Mouse (Mus musculus): Measurements from ENCODE around the gene Trappc12. TPM values are rescaled to one million over a fixed set of nuclear protein-coding genes. Genes with fewer than 3 reads are reported as not detected.

Gene Trappc12
- polyA plus RNA-seq, 1 experiment, result 33.4 TPM

DNA sequence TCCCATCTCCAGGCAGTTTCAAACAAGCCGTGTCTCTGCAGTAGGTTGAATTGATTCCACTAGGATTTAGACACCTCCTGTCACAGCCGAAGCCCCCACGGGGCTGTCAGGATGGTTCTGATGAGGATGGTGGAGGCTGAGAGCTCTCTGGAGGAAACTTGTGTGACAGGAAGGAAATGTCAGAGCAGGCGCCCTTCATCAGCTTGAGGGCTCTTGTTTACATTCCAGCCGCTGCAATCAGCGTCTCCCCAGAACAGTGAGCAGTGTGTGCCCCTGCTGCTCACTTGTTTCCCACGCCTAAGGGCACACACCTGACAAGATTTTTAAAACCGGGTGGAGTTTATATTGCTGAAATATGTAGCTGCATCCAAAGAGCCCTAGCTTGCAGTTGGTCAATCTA is 83.0 kb downstream of the Trappc12 start:
- 42% methylated on average over 8 of the region's 8 CpGs for WGBS
- Histone ChIP-seq H3K27me3 (ENCODE audit: control insufficient read depth, insufficient read depth, low read length) (no peaks in the 10 kb centered on the region), H3K36me3 (ENCODE audit: control insufficient read depth, insufficient read depth, low read length) (no peaks in the 10 kb centered on the region), H3K4me3 (ENCODE audit: control insufficient read depth, insufficient read depth, low read length) (no peak overlapping the region), H3K27ac (ENCODE audit: control insufficient read depth, insufficient read depth, low read length) (no peak overlapping the region), H3K4me1 (replicated peaks; ENCODE audit: control insufficient read depth, insufficient read depth, low read length) (no peaks in the 10 kb centered on the region)
- TF ChIP-seq CTCF (IDR thresholded peaks at IDR 0.05; ENCODE audit: borderline replicate concordance, control insufficient read depth, extremely low read depth, insufficient read depth, low read length, poor library complexity), result no peak
- TF ChIP-seq POLR2A (IDR thresholded peaks at IDR 0.05; ENCODE audit: control insufficient read depth, extremely low read depth, insufficient read depth, low read length, poor library complexity), result no peak
- DNase-seq, result no peak

DNA sequence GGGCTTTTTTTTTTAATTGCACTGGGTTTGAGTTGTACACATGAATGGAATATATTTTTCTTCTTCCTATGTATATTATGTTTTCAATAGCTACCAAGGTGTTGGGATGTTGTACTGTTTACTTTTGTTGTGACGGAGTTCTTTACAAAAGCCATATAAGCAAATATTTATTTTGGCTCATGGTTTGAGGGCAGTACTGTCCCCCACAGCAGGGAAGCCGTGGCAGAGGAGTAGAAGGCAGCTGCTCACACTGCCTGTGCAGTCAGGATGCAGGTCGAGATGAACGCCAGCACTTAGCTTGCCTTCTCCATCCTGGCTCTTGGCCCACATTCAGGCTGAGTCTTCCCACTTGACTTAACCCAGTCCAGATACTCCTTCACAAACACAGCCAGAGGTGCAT is 83.5 kb downstream of the Trappc12 start:
- DNase-seq, result no peak
- 84% methylated on average over 4 of the region's 4 CpGs for WGBS
- Histone ChIP-seq H3K4me3 (ENCODE audit: control insufficient read depth, insufficient read depth, low read length) (no peak overlapping the region), H3K27ac (ENCODE audit: control insufficient read depth, insufficient read depth, low read length) (no peak overlapping the region), H3K4me1 (replicated peaks; ENCODE audit: control insufficient read depth, insufficient read depth, low read length) (no peaks in the 10 kb centered on the region), H3K27me3 (ENCODE audit: control insufficient read depth, insufficient read depth, low read length) (no peaks in the 10 kb centered on the region), H3K36me3 (ENCODE audit: control insufficient read depth, insufficient read depth, low read length) (no peaks in the 10 kb centered on the region)
- TF ChIP-seq CTCF (IDR thresholded peaks at IDR 0.05; ENCODE audit: borderline replicate concordance, control insufficient read depth, extremely low read depth, insufficient read depth, low read length, poor library complexity) (no peak), POLR2A (IDR thresholded peaks at IDR 0.05; ENCODE audit: control insufficient read depth, extremely low read depth, insufficient read depth, low read length, poor library complexity) (no peak)

GRCm38 (mm10) chr12:28662628-28663027 is 87.6 kb downstream of the Trappc12 start:
- H3K27ac ChIP-seq (ENCODE audit: control insufficient read depth, insufficient read depth, low read length), result no peak overlapping the region
- TF ChIP-seq POLR2A (IDR thresholded peaks at IDR 0.05; ENCODE audit: control insufficient read depth, extremely low read depth, insufficient read depth, low read length, poor library complexity) (no peak), CTCF (IDR thresholded peaks at IDR 0.05; ENCODE audit: borderline replicate concordance, control insufficient read depth, extremely low read depth, insufficient read depth, low read length, poor library complexity) (no peak)
- no peaks in the 10 kb centered on the region for H3K4me1 ChIP-seq (replicated peaks; ENCODE audit: control insufficient read depth, insufficient read depth, low read length)
- WGBS, result 75% methylated on average over 4 of the region's 4 CpGs
- DNase-seq, result no peak
- H3K36me3 ChIP-seq (ENCODE audit: control insufficient read depth, insufficient read depth, low read length), result peaks cover 24% of the 10 kb centered on the region
- no peaks in the 10 kb centered on the region; the same call in 1 of the 2 replicates for H3K27me3 ChIP-seq (ENCODE audit: control insufficient read depth, insufficient read depth, low read length)
- no peak overlapping the region for H3K4me3 ChIP-seq (ENCODE audit: control insufficient read depth, insufficient read depth, low read length)

DNA sequence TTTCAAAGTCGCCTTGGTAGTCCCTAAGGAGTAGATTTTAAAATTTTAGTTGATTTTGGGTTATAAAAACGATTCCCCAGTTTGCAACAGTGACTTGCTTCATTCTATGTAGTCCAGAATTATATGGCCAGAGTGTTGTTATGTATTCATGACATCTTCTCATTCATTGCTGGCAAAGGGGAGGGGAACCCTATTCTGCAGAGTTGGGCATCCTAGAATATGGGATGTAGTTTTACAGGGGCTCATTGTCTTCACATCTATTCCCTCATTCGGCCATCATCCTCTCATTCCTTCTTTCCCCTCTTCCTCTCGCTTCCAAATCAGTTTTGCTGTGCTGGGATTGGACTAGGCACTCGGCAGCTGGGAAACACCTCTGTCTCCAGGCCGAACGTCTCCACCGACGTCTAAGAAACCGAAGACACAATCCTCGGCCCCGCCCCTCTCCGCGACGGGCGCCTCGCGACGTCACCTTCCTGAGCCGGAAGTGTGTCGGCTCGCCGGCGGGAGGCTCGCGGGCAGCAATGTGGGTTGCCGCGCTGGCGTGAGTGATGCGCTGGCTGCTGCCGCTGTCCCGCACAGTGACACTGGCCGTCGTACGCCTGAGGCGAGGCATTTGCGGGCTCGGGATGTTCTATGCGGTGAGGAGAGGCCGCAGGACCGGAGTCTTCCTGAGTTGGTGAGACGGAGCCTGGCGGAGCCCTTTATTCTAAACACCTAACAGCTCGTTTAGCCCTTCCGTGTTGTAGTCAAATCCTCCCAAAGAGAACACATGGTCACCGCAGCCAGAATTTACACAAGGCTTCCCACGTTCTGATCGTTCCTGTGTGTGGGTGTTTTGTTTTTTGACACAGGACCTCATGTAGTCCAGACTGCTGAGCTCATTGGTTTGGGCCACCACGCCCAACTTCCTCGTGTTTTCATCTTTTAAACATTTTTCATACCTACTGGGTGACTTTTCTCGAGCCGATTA is 100.8 kb downstream of the Trappc12 start, which contains the start of gene Rnaseh1:
Gene Rnaseh1 (plus strand): TSS at position 462 of the 970 bp plus-strand sequence.
- no peak within 1 kb of the TSS for H3K27ac ChIP-seq (ENCODE audit: control insufficient read depth, insufficient read depth, low read length)

More for the DNA sequence above, 100.8 kb downstream of the Trappc12 start, which contains the start of gene Rnaseh1:
- Histone ChIP-seq H3K4me1 (replicated peaks; ENCODE audit: control insufficient read depth, insufficient read depth, low read length) (peaks cover 4% of the 10 kb centered on the region), H3K36me3 (ENCODE audit: control insufficient read depth, insufficient read depth, low read length) (no peaks in the 10 kb centered on the region), H3K27me3 (ENCODE audit: control insufficient read depth, insufficient read depth, low read length) (no peaks in the 10 kb centered on the region), H3K4me3 (ENCODE audit: control insufficient read depth, insufficient read depth, low read length) (peak within 1 kb of the TSS; percentile 74)
- DNase-seq, result peak; percentile 91
- TF ChIP-seq POLR2A (IDR thresholded peaks at IDR 0.05; ENCODE audit: control insufficient read depth, extremely low read depth, insufficient read depth, low read length, poor library complexity) (peak; percentile 72), CTCF (IDR thresholded peaks at IDR 0.05; ENCODE audit: borderline replicate concordance, control insufficient read depth, extremely low read depth, insufficient read depth, low read length, poor library complexity) (no peak)
- WGBS, result 3% methylated on average over 52 of the region's 52 CpGs

Other genes with a start within 250 kb of the Trappc12 start
- gene Dcdc2c, start 198.1 kb downstream of the Trappc12 start, polyA plus RNA-seq (2012; rRNA removed), result not detected in 2 replicates
- 0.09 TPM in 1 of 2 replicates, not detected in the other for gene Allc, start 167.9 kb downstream of the Trappc12 start, polyA plus RNA-seq (2012; rRNA removed)
- 0.56 and 1.8 TPM in 2 replicates for gene Colec11, start 127.1 kb downstream of the Trappc12 start, polyA plus RNA-seq (2012; rRNA removed)
- gene Rps7, start 114.5 kb downstream of the Trappc12 start, polyA plus RNA-seq (2012; rRNA removed), result 351 and 388 TPM in 2 replicates
- gene Rnaseh1, start 100.9 kb downstream of the Trappc12 start, polyA plus RNA-seq (2012; rRNA removed), result 14.9 and 16.1 TPM in 2 replicates
- 12.4 and 15.8 TPM in 2 replicates for gene Adi1, start 75.2 kb downstream of the Trappc12 start, polyA plus RNA-seq (2012; rRNA removed)
- gene Eipr1, start 1.3 kb upstream of the Trappc12 start, polyA plus RNA-seq (2012; rRNA removed), result 54.0 and 66.8 TPM in 2 replicates

Data from thymus, adult 2 months (tissue).